8 mouse cellular contexts compared by ENCODE assay signal in genomic region chr9:109073661-109074573, GRCm38 (mm10). TPM values are rescaled to one million over a fixed set of nuclear protein-coding genes. Genes with fewer than 3 reads are reported as not detected.
DNase-seq lines count a peak whose midpoint lies in the region; ATAC-seq lines count a peak whose summit lies in the region.

Gene Atrip (minus strand): TSS chr9:109074124.

- no peaks in the 10 kb centered on the region for H3K27me3 ChIP-seq in hindbrain, embryonic 15.5 days

- H3K4me1 ChIP-seq in hindbrain, embryonic 15.5 days (replicated peaks), result peaks cover 24% of the 10 kb centered on the region

- H3K9ac ChIP-seq in hindbrain, embryonic 15.5 days, result peak within 1 kb of the TSS; percentile 87

- peak within 1 kb of the TSS; percentile 76 for H3K4me3 ChIP-seq in hindbrain, embryonic 15.5 days

- peak; percentile 97 for ATAC-seq in hindbrain, embryonic 15.5 days (ENCODE audit: low FRiP score, low read depth)

- peak within 1 kb of the TSS; percentile 93 for H3K4me2 ChIP-seq in hindbrain, embryonic 15.5 days

- H3K27ac ChIP-seq in hindbrain, embryonic 15.5 days (replicated peaks), result peak within 1 kb of the TSS; percentile 85

- no peaks in the 10 kb centered on the region for H3K9me3 ChIP-seq in hindbrain, embryonic 15.5 days

- H3K36me3 ChIP-seq in hindbrain, embryonic 15.5 days, result peaks cover 30% of the 10 kb centered on the region

- under 1% methylated on average over 56 of the region's 57 CpGs for WGBS in hindbrain, embryonic 15.5 days

- DNase-seq in WW6 (ENCODE audit: low read depth, low spot score), result peak; percentile 70
- peak; percentile 94 for DNase-seq in cerebellum, postnatal 36 days
- DNase-seq in gastrocnemius, adult 18-20 months (ENCODE audit: low spot score), result peak; percentile 91
- DNase-seq in left cerebral cortex, adult 11 months (ENCODE audit: low spot score), result peak; percentile 88
- peak; percentile 94 for DNase-seq in lung, postnatal 36 days
- DNase-seq in retina, embryonic 14.5 days (ENCODE audit: low spot score), result peak; percentile 91
- DNase-seq in thymus, postnatal 36 days, result peak; percentile 88 to 91

RNA-seq across cellular contexts. Expression of gene Atrip, which starts in this region (rescaled TPM):
- total RNA-seq in gastrocnemius, adult 18-20 months (2021), result 1 to 10 TPM; 8.9 to 9.2 TPM
- 30.5 and 30.9 TPM in 2 replicates for polyA plus RNA-seq in hindbrain, embryonic 15.5 days (2015; fragmentation: Nextera tagmentation; extraction: Ambion mirVana)

Comparison
In these comparisons a context has a peak if more than half of its experiments do, and no peak if none do; other contexts are left out.
1. Peak in every context shown above with its lines: DNase-seq, ATAC-seq, H3K4me3 ChIP-seq and H3K27ac ChIP-seq.